Mouse (Mus musculus) spleen, adult 2 months (tissue): ENCODE measurements around the gene Utp18.

Experiments
- CTCF ChIP-seq: fragments of 200-500 bp; IDR thresholded peaks from 2 replicates; pipeline ENCODE4 v1.5.1; 2011; ENCODE audit warnings: mild to moderate bottlenecking, inconsistent platforms; ENCODE audit not compliant: insufficient read depth, insufficient read length, insufficient replicate concordance; ENCODE audit errors: extremely low read depth
- POLR2A ChIP-seq: fragments of 200-500 bp; IDR thresholded peaks from 2 replicates; pipeline ENCODE4 v1.6.1; 2011; ENCODE audit warnings: low read depth, low read length, inconsistent platforms

GRCm38 (mm10) chr11:93829971-93830370 lies 55.6 kb downstream of the Utp18 start:
- TF ChIP-seq CTCF (no peak), POLR2A (no peak)
